Mouse (Mus musculus): Measurements from ENCODE around the gene Mid2.
A peak's percentile ranks its signal among the peaks of the same experiment; 100 is the strongest.

- TF ChIP-seq EP300 (IDR thresholded peaks at IDR 0.05; ENCODE audit: insufficient read depth, low read depth, low read length) (no peak), CTCF (IDR thresholded peaks at IDR 0.05) (peak; percentile 51)
These were observed 24.8 kb upstream of the Mid2 start for GRCm38 (mm10) chrX:140639592-140639991.
